Mouse (Mus musculus): ENCODE data around the gene Pla2g4d. TPM values are rescaled to one million over a fixed set of nuclear protein-coding genes. Genes with fewer than 3 reads are reported as not detected.

The Pla2g4d gene
- polyA plus RNA-seq (2017; shearing (Covaris generic)), result not detected

GRCm38 (mm10) chr2:120288995-120289394 is at the start of gene Pla2g4d:
Pla2g4d (minus strand) TSS chr2:120289197.

DNA sequence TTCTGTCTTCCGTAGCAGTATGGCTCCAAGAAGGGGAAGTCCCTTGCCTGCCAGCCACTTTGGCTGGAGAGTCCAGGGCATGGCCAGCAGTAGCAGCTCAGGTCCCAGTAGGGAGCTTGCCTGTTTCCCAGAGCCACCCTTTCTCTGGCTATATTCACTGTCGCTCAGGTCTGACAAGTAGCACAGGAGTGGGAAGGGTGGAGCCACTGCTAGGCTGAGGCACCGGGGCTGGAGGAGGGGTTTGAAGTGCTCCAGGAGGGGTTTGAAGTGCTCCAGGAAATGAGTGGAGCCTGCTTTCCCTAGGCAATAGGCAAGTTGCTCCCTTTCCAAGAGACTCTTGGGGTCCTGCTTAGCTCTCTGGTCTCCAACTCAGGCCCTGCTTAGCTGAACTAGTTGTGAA is 25.0 kb upstream of the Pla2g4d start, which contains the start of gene Pla2g4f:
Gene Pla2g4f (minus strand): TSS at position 190 of the 400 bp plus-strand sequence.

GRCm38 (mm10) chr2:120244679-120245420 is 44.1 kb downstream of the Pla2g4d start, which contains the start of gene Pla2g4e:
Pla2g4e (minus strand) TSS chr2:120245335.

Other genes starting within 250 kb of the Pla2g4d start
- gene Ehd4, start 134.6 kb downstream of the Pla2g4d start, polyA plus RNA-seq (2017; shearing (Covaris generic)), result 6.5 TPM
- not detected for gene Pla2g4e, start 43.9 kb downstream of the Pla2g4d start, polyA plus RNA-seq (2017; shearing (Covaris generic))
- 5.6 TPM for gene Pla2g4f, start 25.0 kb upstream of the Pla2g4d start, polyA plus RNA-seq (2017; shearing (Covaris generic))
- 51.4 TPM for gene Vps39, start 63.9 kb upstream of the Pla2g4d start, polyA plus RNA-seq (2017; shearing (Covaris generic))
- 27.0 TPM for gene Ganc, start 114.7 kb upstream of the Pla2g4d start, polyA plus RNA-seq (2017; shearing (Covaris generic))
- 32.4 TPM for gene Tmem87a, start 114.9 kb upstream of the Pla2g4d start, polyA plus RNA-seq (2017; shearing (Covaris generic))
- gene Capn3, start 166.8 kb upstream of the Pla2g4d start, polyA plus RNA-seq (2017; shearing (Covaris generic)), result 71.0 TPM

All from activated CD4-positive, CD25-positive, alpha-beta regulatory T cell, adult 9 weeks (primary cell).